Mouse (Mus musculus): Measurements from ENCODE around the gene Fam234b. TPM values are rescaled to one million over a fixed set of nuclear protein-coding genes. Genes with fewer than 3 reads are reported as not detected.

The Fam234b gene
- polyA plus RNA-seq, 1 experiment from 2014 or later: 36.3 TPM

- H3K9ac ChIP-seq: no peak overlapping the region
- H3K4me1 ChIP-seq (replicated peaks): 0 out of 2 replicates have a peak, but pooled peaks cover 7% of the 10 kb centered on the region
- no peak overlapping the region for H3K27ac ChIP-seq
- 42% methylated on average over 5 of the region's 5 CpGs for WGBS
- no peak overlapping the region for H3K4me3 ChIP-seq (replicated peaks)
- ATAC-seq: no peak
- H3K27me3 ChIP-seq (replicated peaks): no peaks in the 10 kb centered on the region
- H3K4me2 ChIP-seq (replicated peaks): no peak overlapping the region
- H3K36me3 ChIP-seq: no peaks in the 10 kb centered on the region
- no peaks in the 10 kb centered on the region for H3K9me3 ChIP-seq
These were observed 81.5 kb downstream of the Fam234b start for GRCm38 (mm10) chr6:135279286-135279685.

- H3K36me3 ChIP-seq: no peaks in the 10 kb centered on the region
- H3K27me3 ChIP-seq (replicated peaks): no peaks in the 10 kb centered on the region
- peak; percentile 43; the same call in 1 of the 2 replicates for ATAC-seq
- H3K9ac ChIP-seq: no peak overlapping the region
- no peaks in the 10 kb centered on the region for H3K9me3 ChIP-seq
- no peak overlapping the region for H3K27ac ChIP-seq
- 0 out of 2 replicates have a peak, but pooled peaks cover 7% of the 10 kb centered on the region for H3K4me1 ChIP-seq (replicated peaks)
- no peak overlapping the region for H3K4me3 ChIP-seq (replicated peaks)
- 23% methylated on average over 10 of the region's 10 CpGs for WGBS
- no peak overlapping the region for H3K4me2 ChIP-seq (replicated peaks)
These were observed 82.1 kb downstream of the Fam234b start for GRCm38 (mm10) chr6:135279856-135280255.

DNA sequence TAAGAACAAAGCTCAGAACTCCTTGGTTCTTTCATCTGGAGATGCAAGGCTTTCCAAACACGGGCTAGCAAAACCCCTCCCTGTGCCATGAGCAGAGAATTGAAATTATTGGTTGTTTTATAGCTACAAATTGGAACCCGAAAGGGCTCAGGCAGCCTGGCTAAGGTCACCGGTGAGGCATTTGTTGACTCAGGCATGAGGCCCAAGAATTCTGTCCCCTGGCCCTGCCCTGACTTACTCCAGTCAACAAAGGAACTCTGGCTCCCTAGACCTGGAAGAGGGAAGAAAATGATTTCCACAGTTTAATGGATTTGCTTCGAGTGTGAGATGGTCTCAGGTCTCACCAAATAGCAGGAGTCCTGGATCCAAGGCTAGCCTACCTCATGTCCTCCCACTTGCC lies 94.6 kb downstream of the Fam234b start:
- no peaks in the 10 kb centered on the region for H3K36me3 ChIP-seq
- no peaks in the 10 kb centered on the region for H3K9me3 ChIP-seq
- ATAC-seq: peak; percentile 43; the same call in 1 of the 2 replicates
- WGBS: 57% methylated on average over 4 of the region's 4 CpGs
- H3K27ac ChIP-seq: no peak overlapping the region
- H3K4me1 ChIP-seq (replicated peaks): 0 out of 2 replicates have a peak, but pooled peaks cover 4% of the 10 kb centered on the region
- no peak overlapping the region for H3K9ac ChIP-seq
- no peaks in the 10 kb centered on the region for H3K27me3 ChIP-seq (replicated peaks)
- no peak overlapping the region for H3K4me2 ChIP-seq (replicated peaks)
- H3K4me3 ChIP-seq (replicated peaks): no peak overlapping the region

- Histone ChIP-seq H3K9ac (no peak overlapping the region), H3K27ac (no peak overlapping the region), H3K4me2 (replicated peaks) (no peak overlapping the region), H3K27me3 (replicated peaks) (no peaks in the 10 kb centered on the region), H3K4me1 (replicated peaks) (0 out of 2 replicates have a peak, but pooled peaks cover 4% of the 10 kb centered on the region), H3K4me3 (replicated peaks) (no peak overlapping the region), H3K9me3 (no peaks in the 10 kb centered on the region), H3K36me3 (no peaks in the 10 kb centered on the region)
- WGBS: 63% methylated on average over 6 of the region's 6 CpGs
- ATAC-seq: no peak
These were observed 96.4 kb downstream of the Fam234b start for GRCm38 (mm10) chr6:135294150-135294549.

Other genes starting within 250 kb of the Fam234b start
- 3.5 and 3.6 TPM in 2 replicates for gene Apold1, start 216.3 kb upstream of the Fam234b start, polyA plus RNA-seq (2015; fragmentation: Nextera tagmentation; extraction: Ambion mirVana)
- gene Ddx47, start 186.4 kb upstream of the Fam234b start, polyA plus RNA-seq (2015; fragmentation: Nextera tagmentation; extraction: Ambion mirVana): 97.4 and 99.7 TPM in 2 replicates
- 8.8 and 10.9 TPM in 2 replicates for gene Gprc5a, start 132.3 kb upstream of the Fam234b start, polyA plus RNA-seq (2015; fragmentation: Nextera tagmentation; extraction: Ambion mirVana)
- gene Gprc5d, start 79.7 kb upstream of the Fam234b start, polyA plus RNA-seq (2015; fragmentation: Nextera tagmentation; extraction: Ambion mirVana): not detected in 2 replicates
- 45.1 and 58.0 TPM in 2 replicates for gene Hebp1, start within 50 bp of the Fam234b start, polyA plus RNA-seq (2015; fragmentation: Nextera tagmentation; extraction: Ambion mirVana)
- gene Gsg1, start 56.4 kb downstream of the Fam234b start, polyA plus RNA-seq (2015; fragmentation: Nextera tagmentation; extraction: Ambion mirVana): 0.41 and 0.47 TPM in 2 replicates
- 0.25 TPM in 1 of 2 replicates, not detected in the other for gene Pbp2, start 112.4 kb downstream of the Fam234b start, polyA plus RNA-seq (2015; fragmentation: Nextera tagmentation; extraction: Ambion mirVana)
- 45.7 and 49.4 TPM in 2 replicates for gene Emp1, start 164.6 kb downstream of the Fam234b start, polyA plus RNA-seq (2015; fragmentation: Nextera tagmentation; extraction: Ambion mirVana)

All from intestine, embryonic 15.5 days (tissue).